Mouse (Mus musculus) urinary bladder, adult 18-20 months (tissue): ENCODE measurements around the gene Dirc2.

ENCODE experiments used
- DNase-seq, 2 experiments: peaks; one replicate each; pipeline ENCODE4 v3.0.0; 2022; ENCODE audit warnings: low spot score in 2 of 2, mixed read lengths in 2 of 2

The Dirc2 gene

GRCm38 (mm10) chr16:35772598-35772997 lies 3.4 kb upstream of the Dirc2 start:
- DNase-seq = no peak

DNA sequence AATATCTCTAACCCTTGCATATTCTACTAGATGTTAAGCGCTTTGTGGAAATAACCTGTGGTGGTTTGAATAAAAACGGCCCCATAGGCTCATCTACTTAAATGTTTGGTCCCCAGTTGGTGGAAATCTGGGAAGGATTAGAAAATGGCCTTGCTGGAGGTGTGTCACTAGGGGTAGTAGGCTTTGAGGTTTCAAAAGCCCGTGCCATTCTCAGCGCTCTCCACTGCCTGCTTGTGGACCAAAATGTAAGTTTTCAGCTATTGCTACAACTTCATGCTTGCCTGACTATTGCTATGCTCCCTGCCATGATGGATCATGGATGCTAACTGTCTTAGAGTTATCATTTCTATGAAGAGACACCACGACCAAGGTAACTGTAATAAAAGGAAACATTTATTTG lies 2.5 kb upstream of the Dirc2 start:
- no peak for DNase-seq

- DNase-seq = no peak
Measured at GRCm38 (mm10) chr16:35771141-35771540, 2.0 kb upstream of the Dirc2 start.

DNA sequence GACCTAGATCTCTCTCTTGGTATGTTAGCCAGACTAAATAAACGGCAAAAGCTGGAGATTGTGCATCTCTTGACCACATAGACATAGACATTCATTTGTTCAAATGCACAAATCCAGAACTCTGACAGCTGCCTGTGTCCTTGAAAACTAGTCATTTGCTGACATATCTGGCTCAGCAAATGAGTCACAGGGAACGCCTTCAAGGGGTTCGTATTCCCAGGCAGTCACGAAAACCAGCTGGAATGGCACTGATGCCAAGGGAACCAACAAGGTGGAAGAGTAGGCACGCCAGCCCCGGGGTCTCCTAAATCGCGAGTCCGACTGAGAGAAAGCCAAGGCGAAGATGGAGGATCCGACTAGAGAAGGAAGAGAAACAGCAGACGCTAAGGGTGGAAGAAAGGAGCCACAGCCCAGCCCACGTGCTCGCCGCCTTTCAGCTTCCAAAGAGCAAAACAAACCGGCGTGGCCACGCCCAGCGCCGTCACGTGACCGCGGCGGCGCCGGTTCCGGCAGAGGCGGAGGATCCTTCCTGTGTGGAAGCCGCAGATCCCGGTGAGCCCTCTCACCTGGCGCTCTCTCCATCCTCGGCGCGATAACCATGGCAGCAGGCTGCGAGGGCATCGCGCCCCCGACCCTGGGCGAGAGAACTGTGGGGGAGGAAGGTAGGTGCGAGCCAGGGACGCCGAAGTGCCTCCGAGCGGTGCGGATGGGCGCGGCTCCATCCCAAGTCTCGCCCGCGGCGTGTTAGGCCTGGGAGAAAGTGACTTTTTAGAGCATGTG lies 912 bp upstream of the Dirc2 start, which contains the start of gene Hspbap1:
TSS of gene Hspbap1 (plus strand) at position 498 of the 780 bp plus-strand sequence.
- DNase-seq = peak; percentile 88 to 93

- no peak for DNase-seq
Measured at GRCm38 (mm10) chr16:35768469-35768784, 729 bp downstream of the Dirc2 start.

- DNase-seq = no peak
Measured at GRCm38 (mm10) chr16:35766366-35766765, 2.8 kb downstream of the Dirc2 start.

GRCm38 (mm10) chr16:35765449-35765848 lies 3.7 kb downstream of the Dirc2 start:
- DNase-seq = no peak

DNA sequence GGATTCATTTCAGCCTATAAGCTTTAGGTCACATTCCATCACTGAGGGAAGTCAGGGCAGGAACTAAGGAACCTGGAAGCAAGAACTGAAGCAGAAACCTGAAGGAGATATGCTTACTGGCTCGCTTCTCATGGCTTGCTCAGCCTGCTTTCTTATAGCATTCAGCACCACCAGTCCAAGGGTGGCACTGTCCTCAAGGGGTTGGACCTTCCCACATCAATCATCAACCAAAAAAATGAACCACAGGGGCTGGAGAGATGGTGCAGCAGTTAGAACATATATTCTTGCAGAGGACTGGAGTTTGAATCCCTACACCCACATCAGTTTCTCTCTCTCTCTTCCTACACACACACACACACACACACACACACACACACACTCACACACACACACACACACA lies 4.2 kb downstream of the Dirc2 start:
- DNase-seq = no peak

DNA sequence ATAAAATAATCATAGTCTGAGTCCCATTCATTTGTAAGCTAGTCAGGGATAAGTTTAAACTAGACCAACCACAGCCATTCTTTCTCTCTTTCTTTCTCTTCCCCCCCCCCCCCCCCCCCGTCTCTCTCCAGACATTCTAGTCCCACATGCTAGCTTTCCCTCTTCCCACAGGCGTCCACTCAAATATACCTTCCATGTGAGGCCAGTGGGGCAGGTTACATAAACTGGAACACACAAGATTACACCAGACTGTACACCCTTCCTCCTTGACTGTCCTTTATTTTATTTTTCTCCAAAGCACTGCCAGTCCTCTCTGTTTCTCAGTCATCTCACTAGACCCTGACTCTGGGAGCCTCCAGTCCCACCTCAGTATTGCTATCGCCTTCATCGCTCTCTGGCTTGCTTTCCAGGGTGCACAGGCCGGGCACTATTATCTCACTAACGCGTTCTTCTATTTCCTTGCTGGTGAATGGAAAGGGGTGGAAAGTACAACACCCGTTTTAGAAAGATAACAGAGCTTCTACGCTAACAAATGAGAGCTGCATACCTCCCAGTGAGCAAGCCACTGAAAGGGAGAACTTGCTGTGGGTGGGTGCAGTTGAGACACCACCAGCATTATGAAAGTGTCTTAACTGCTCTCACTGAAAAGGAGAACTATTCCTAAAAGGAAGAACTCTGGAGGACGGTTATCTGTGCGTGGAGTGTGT lies 5.4 kb downstream of the Dirc2 start:
- DNase-seq = no peak

- DNase-seq = no peak
Measured at GRCm38 (mm10) chr16:35759401-35759800, 9.8 kb downstream of the Dirc2 start.

DNA sequence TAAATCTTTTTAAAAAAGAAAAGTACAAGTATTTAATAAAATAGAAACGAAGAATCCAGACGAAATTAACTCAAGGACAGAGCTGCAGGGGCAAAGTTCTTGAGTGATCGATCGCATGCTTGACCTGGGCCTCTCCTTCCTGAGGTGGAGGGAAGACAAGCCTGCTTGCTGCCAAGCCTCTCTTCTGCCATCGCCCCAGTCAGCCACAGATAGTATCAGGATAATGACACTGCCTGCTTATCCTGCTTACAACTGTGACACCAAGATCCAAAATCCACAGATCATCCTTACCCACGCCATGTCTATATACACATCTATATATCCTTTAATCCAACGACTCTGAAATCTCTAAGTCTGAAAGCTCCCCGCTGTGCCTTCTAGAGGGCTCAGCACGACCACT lies 12.5 kb downstream of the Dirc2 start:
- DNase-seq = no peak

DNA sequence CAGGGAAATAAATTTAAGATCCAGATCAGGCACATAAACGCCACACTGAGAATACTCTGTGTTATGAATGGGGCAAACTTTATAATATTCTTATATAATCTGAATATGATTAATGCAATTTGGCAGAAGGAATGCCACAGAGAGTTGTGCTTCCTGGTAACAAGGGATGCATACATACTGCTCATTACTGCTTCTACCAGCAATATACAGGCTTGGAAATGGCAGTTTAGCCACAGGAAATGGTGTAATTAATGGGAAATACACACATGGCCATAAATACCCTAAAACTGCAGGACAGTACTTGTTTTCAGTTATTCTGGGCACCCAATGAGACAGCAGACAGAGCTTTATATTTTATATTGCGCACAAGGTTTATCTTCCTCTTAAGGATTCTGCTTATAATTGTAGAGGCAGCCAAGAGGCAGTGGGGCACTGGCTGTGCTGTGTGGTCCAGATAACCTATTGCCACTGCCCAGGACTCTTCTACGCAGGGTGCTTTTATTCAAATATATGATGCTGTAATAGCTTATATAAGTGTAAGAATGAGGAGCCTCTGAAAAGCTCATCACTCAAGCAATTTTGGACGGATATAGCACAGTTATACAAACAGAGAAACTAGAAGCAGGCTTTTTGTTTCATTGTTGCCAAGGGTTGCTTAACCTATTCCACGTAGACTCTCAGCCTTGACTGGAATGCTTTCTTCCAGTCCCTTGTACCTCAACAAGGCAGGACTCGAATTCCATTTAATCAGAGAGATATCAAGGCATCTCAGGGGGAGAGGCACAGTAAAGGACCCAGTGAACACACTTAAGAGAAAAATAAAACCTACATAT lies 13.4 kb downstream of the Dirc2 start:
- no peak for DNase-seq

GRCm38 (mm10) chr16:35753926-35754325 lies 15.2 kb downstream of the Dirc2 start:
- DNase-seq = no peak

DNA sequence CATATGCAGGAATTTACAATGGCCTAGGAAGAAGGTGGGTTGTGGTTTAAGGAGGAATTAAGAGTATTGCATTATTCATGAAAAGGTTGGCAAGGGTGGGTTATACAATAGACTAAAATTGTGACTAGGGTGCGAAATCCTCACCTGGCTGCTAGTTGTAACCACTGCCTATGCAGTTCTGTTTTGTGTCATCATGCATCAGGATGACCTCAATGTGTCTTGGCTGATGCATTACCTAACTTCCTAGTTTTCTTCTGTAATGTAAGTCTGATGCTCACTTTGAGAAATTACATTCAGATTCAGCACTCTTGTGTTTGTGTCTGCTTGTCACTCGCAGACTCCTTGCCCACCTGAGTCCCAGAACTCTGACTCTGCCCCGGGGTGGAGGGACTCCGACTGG lies 17.3 kb downstream of the Dirc2 start:
- DNase-seq = no peak

DNA sequence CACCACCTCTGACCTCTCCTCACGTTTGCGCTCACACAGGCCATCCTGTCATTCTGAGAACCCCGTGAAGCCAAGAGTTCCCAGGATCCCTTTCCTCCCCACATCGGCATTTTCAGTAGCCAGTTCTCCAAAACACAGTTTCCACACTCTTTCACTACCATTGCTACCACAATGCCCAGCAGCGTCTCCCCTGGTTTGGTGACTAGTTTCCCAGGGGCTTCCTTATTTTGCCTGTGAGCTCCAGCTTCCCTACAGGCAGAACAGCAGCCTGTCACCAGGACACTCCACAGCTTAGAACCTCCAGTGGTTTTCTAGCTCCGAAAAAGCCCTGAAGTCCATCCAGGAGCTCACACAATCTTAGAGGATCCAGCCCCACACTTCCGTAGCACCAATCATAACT lies 19.8 kb downstream of the Dirc2 start:
- no peak for DNase-seq

DNA sequence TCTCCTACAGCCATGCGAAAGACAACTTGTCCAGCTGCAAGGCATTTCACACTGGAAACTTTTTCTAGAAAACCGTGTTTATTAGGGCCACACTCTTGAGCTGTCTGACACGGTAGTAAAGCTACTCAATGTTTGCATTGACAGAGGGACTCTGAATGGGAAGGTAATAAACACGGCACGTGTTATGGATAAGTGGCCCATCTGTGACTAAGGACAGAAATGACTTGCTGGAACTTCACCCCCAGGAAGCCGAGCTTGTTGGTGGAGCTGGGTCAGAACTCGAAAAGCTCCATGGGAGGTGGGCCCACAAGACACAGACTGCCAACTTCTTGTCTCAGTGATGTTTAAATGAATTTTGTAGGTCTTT lies 20.9 kb downstream of the Dirc2 start:
- DNase-seq = no peak

DNA sequence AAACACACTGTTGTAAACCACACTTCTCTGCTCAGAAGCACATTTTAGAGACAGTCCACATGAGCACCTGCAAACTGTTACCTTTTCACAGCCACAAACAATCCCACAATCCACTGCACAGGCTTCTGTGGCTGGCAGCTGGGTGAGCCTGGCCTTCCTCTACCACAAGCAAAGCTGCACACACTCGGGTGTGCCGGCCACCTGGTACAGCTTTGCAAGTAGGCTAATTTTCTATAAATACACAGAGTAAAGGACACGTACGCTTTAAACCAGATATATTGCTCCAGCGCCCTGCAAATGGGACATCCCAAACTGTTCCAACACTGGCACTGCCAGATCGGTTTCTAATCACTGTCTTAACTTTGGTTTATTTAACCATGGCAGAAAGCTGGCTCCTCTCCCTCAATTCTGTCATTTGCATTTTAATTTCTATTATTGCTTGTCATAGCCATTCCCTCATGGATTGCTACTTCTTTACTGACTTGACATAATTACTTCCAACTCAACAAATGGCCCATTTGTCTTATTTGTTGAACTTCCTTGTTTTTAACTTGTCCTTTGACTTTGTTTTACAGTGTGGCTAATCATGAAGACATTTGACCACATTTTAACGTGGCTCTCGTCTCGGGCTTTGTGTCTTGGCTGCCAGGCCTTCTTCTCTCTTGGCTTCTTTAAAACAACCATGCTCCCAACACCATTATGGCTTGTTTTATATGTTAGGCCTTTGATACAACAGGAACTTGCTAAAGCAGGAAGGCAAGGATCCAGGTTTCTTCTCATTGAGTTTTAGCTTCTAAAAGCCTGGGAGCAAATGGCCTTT lies 21.5 kb downstream of the Dirc2 start:
- no peak for DNase-seq

GRCm38 (mm10) chr16:35742251-35742937 lies 26.8 kb downstream of the Dirc2 start:
- no peak for DNase-seq

DNA sequence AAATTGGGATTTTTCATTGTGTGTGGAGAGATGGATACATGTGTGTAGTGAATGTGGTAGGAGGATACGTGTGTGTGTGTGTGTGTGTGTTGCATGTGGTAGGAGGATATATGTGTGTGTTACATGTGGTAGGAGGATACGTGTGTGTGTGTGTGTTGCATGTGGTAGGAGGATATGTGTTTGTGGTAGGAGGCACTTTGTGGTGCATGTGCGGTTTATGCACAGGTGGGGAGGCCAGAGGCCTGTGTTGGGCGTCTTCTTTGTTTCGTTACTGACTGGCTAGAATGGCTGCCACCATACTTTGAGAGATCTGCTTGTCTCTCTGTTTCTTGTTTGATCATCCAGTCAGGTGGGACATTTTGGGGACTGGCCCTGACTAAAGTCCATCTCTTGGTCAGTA lies 27.5 kb downstream of the Dirc2 start:
- no peak for DNase-seq

DNA sequence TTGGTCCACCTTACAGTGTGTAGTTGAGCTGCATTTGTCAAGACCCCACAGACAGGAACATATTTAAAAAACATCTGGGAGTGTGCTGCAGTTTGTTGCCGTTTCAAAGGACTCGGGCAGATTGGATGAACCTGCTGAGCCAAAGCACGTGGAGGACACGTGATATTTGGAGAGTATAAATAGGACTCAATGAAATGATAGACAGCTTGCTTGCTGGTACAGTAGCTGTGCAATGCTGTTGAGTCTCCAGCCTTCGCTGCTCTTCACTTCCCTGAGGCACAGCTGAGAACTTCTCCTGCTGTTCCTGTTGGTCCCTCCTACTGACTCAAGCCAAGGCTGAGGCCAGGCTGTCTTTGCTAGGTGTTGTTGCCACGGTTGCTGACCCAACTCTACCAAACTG lies 28.2 kb downstream of the Dirc2 start:
- DNase-seq = no peak

GRCm38 (mm10) chr16:35740357-35740756 lies 28.8 kb downstream of the Dirc2 start:
- DNase-seq = no peak
